Mouse (Mus musculus) cerebellum, adult 9-11 months (tissue): ENCODE measurements around the gene Gemin5.

Source experiments
- DNase-seq: peaks from one replicate; pipeline ENCODE4 v3.0.0; 2022

Gemin5 gene

GRCm38 (mm10) chr11:58169666-58170065 lies 1.3 kb upstream of the Gemin5 start:
- no peak for DNase-seq

- DNase-seq, result no peak
These were observed 545 bp downstream of the Gemin5 start for GRCm38 (mm10) chr11:58167822-58168166.

GRCm38 (mm10) chr11:58165072-58165471 lies 3.3 kb downstream of the Gemin5 start:
- DNase-seq, result no peak

- no peak for DNase-seq
These were observed 11.5 kb downstream of the Gemin5 start for GRCm38 (mm10) chr11:58156871-58157270.

DNA sequence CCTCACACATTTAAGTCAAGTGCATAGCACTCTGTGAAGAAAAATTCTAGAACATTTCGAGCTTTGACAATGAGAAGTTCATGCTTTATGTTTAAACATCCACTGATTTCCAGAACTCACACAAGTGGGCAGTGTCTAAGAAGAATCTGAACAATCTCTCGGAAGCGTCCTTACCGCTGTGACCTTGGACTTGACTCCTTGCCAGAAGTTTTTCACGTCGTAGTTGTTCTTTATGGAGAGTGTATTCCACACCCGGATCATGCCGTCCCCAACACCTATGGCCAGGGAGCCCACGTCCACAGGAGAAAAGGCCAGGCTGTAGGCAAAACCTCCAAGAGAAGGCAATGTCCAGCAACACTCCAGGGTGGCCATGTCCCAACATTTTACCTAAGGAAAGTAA lies 12.9 kb downstream of the Gemin5 start:
- DNase-seq, result no peak

GRCm38 (mm10) chr11:58146241-58146640 lies 22.1 kb downstream of the Gemin5 start:
- no peak for DNase-seq

- DNase-seq, result no peak
These were observed 24.5 kb downstream of the Gemin5 start for GRCm38 (mm10) chr11:58143704-58144426.

- no peak for DNase-seq
These were observed 28.9 kb downstream of the Gemin5 start for GRCm38 (mm10) chr11:58139466-58139865.

GRCm38 (mm10) chr11:58138821-58139220 lies 29.5 kb downstream of the Gemin5 start:
- DNase-seq, result no peak

DNA sequence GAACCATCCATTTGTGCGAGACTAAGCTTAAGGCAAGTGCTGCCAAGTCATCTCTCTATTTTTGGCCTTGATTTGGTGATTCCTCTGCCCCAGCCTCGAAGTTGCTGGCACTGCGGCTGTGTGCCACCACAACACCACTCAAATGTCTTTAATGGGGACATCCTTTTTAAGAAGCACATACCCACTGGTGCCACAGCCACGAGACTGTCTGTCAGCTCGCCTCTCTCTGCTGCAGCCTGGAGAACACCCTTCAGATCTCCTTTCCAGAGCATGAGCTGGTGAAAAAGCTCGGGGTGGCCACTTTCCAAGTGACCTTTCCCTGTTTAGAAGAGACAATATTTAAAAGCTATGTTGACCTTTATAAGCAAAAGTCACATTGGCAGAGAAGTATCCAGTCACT lies 31.7 kb downstream of the Gemin5 start:
- no peak for DNase-seq

GRCm38 (mm10) chr11:58135296-58135695 lies 33.0 kb downstream of the Gemin5 start:
- DNase-seq, result no peak

- DNase-seq, result no peak
These were observed 33.5 kb downstream of the Gemin5 start for GRCm38 (mm10) chr11:58134869-58135268.

DNA sequence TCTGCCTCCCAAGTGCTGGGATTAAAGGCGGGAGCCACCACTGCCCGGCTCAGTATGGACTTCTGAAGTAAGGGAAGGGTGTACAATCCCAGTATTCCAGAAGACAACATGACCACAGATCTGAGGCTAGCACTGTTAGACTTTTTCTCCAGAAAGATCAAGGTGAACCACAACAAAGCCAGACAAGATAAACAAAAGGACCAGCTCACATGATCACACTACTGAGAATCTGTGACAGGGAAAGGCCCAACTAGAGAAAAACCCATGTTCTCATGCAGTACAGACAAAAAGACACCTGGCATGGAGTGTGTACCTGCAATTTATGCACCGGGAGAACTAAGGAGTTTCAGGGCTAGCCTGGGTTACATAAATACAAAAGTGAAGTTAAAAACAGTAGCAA lies 36.3 kb downstream of the Gemin5 start:
- DNase-seq, result no peak

DNA sequence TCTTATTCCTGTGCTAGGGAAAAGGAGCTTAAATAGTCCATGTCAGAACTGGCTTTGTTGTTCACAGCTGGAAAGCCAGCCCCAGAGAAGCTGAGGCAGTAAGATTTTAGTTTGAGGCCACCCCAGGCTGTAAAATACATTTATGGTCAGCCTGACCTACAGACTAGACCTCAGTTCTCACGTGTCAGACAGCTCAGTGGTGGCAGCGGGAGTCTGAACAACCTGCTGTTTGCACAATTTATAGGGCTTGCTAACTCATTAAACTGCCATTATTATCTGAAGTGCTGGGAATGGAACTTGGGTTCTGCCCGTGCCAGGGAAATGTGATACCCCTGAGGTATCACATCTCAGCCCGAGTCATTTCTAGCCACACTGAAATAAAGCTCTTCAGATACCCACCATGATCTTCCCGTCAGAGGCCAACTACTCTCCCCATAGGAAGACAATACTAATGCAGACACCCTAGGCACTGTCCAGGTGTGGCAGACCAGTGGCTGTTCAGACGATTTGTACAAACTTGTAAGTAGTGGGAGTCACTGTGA lies 39.0 kb downstream of the Gemin5 start:
- no peak for DNase-seq

DNA sequence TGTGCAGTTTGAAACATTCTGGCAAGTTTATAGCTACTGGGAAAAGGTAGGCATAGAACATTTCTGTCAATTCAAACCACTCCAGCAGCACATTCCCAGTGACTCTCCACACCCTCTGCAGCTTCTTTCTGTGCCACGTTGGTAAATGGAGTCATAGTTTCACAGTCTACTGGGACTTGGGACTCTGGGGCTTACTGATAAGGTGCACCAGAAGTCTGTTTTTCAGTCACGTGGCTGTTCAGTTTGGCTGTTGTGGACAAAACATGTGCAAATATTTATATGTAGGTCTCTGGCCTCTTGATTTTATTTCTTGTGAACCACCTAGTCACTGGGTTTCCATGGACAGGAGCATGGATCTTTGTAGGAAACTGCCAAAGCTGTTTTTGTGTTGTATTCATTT lies 40.8 kb downstream of the Gemin5 start:
- DNase-seq, result no peak

DNA sequence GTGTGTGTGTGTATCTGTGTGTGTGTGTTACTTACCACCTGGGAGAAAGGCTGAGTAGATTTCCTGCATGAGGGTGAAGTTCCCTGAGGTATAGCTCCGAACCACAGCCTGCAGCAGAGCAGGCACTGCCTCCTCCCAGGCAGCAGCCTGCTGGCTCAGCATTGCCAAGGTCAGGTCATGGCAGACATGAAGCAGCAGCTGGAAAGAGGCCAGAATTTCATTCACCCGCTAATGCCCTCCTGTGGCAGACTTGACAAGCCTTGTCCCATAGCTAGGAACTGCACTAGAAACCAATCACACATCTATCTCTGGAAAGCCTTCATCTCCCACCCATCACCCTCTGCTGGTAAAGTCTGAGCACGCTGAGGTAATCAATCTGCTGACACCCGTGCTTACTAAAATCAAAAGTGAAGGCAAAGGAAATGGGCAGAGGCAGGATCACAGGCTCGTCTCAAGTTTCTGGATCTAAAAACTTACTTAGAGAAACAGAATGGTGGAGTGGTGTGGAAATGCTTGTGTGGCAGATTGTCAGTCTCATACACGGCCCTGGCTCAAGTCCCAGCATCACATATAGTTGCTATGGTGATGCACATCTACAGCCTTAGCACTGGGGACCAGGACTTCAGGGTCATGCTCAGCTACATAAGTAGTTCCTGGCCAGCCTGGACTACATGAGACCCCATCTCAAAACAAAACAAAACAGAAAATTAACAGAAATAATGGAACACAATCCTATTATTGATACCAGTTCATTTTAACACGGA lies 41.8 kb downstream of the Gemin5 start:
- DNase-seq, result peak; percentile 82

GRCm38 (mm10) chr11:58125021-58125420 lies 43.3 kb downstream of the Gemin5 start:
- no peak for DNase-seq

DNA sequence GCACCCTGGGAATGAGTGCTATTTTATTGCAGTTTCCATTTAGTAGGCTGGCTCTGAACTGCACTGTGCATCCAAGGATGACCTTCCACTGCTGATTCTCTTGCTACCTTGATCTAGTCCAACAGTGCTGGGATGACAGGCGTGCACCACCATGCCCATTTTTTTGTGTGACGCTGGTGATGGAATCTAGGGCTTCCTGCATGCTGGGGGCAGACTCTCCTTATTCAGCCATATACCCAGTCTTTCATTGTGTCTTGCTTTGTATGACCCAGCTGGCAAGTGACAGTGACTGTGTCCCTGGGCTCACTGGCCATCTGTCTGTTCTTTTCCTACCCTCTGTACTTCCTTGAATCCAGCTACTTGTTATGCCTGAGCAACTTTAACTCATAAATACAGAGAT lies 44.6 kb downstream of the Gemin5 start:
- peak; percentile 59 for DNase-seq

GRCm38 (mm10) chr11:58121351-58121750 lies 47.0 kb downstream of the Gemin5 start:
- DNase-seq, result no peak

- DNase-seq, result no peak
These were observed 47.7 kb downstream of the Gemin5 start for GRCm38 (mm10) chr11:58120655-58121054.

DNA sequence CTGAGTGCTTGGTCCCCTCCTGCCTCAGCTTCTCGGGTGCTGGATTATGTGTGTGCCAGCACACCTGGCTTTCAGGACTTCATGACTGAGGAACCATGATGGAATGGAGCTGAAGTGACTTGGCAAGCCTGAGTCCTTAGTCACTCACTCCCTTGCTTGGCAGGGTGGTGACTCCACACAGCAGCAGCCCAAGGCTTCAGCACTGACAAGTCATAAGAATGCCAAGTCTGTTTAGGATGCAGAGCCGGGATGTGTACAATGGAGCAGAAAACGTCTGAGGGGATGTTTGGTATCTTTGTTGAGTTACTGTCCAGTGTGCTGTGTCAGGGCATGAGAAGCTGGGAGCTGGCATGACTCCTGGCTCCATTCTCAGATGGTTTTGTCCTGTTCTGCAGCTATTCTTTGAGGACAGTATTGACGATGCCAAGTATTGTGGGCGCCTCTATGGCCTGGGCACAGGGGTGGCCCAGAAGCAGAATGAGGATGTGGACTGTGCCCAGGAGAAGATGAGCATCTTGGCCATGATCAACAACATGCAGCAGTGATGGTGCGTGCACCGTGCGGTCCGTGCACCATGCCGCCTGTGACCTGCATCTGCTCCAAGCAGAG lies 51.2 kb downstream of the Gemin5 start:
- no peak for DNase-seq

GRCm38 (mm10) chr11:58116560-58116959 lies 51.8 kb downstream of the Gemin5 start:
- DNase-seq, result no peak

DNA sequence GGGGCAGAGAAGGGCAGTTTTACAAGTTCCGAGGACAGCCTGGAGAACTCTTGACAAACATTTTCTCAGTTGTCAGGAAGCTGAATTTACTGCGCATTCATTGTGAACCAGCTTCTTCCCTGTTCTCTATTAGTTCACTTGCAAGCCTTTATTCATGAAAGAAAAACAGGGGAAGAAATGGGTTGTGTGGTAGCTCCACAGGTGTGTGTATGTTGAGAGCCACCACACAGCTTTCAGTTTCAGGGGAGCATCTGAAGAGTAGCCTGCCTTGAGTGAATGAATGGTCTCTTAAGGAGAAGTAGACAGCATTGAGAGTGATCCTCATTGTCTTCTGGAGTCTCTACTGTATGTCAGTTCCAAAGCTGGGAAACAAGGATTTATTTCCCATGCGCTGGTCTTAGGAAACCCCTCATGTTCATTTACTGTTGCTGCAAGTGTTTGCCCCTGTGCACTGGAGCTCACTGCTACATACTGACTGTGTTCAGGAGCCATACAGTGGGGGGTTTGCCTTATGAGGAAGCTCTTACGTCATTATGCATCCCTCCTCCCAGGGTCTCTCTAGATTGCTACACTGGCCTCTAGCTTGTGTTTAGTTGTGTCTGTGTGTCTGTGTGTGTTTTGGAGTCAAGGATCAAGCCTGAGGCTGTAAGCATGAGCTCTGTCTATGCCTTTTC lies 60.5 kb downstream of the Gemin5 start:
- DNase-seq, result no peak
